Mouse (Mus musculus) testis, adult 2 months (tissue): Measurements from ENCODE around the gene Grik5. TPM values are rescaled to one million over a fixed set of nuclear protein-coding genes. Genes with fewer than 3 reads are reported as not detected.

ENCODE experiments used
- H3K27ac ChIP-seq: fragments of 200-500 bp; 2 replicates; pipeline ENCODE4 v1.5.1; 2012; ENCODE audit warnings: low read depth, low read length; ENCODE audit not compliant: control insufficient read depth, insufficient read depth
- H3K27me3 ChIP-seq: fragments of 200-500 bp; 2 replicates; pipeline ENCODE4 v1.6.1; 2012; ENCODE audit warnings: mild to moderate bottlenecking, low read length, moderate library complexity; ENCODE audit not compliant: control insufficient read depth, insufficient read depth
- H3K36me3 ChIP-seq: fragments of 200-500 bp; 2 replicates; pipeline ENCODE4 v1.6.1; 2012; ENCODE audit warnings: mild to moderate bottlenecking, low read length; ENCODE audit not compliant: control insufficient read depth, insufficient read depth
- H3K4me1 ChIP-seq: fragments of 200-500 bp; 2 replicates; pipeline ENCODE4 v1.6.1; 2012; ENCODE audit warnings: low read length; ENCODE audit not compliant: control insufficient read depth, insufficient read depth
- H3K4me3 ChIP-seq: fragments of 200-500 bp; 2 replicates; pipeline ENCODE4 v1.5.1; 2012; ENCODE audit warnings: low read depth, mild to moderate bottlenecking, low read length, moderate library complexity, mixed read lengths; ENCODE audit not compliant: control insufficient read depth
- CTCF ChIP-seq: fragments of 200-500 bp; IDR thresholded peaks from 2 replicates; pipeline ENCODE4 v1.5.1; 2012; ENCODE audit warnings: low read depth, mild to moderate bottlenecking, inconsistent platforms, low read length, moderate library complexity; ENCODE audit not compliant: control insufficient read depth, insufficient read depth, insufficient replicate concordance
- POLR2A ChIP-seq: fragments of 200-500 bp; IDR thresholded peaks from 2 replicates; pipeline ENCODE4 v1.6.1; 2012; ENCODE audit warnings: low read depth, mild to moderate bottlenecking, inconsistent platforms, low read length, moderate library complexity; ENCODE audit not compliant: control insufficient read depth
- polyA plus RNA-seq: library from polyadenylated mRNA; depleted of rRNA; stranded (reverse); fragments of >200 nt; gene quantifications from 2 replicates; pipeline ENCODE4 v1.2.3, GENCODE M21; 2012

The Grik5 gene
- polyA plus RNA-seq, 1 experiment, result 83.7 TPM

- no peak for TF ChIP-seq POLR2A
- TF ChIP-seq CTCF, result no peak
- no peak overlapping the region for H3K27ac ChIP-seq
- H3K36me3 ChIP-seq, result no peaks in the 10 kb centered on the region
- H3K27me3 ChIP-seq, result no peaks in the 10 kb centered on the region; the same call in 1 of the 2 replicates
- no peak overlapping the region for H3K4me3 ChIP-seq
- peaks cover 29% of the 10 kb centered on the region for H3K4me1 ChIP-seq
Observed at GRCm38 (mm10) chr7:25007609-25008374, 64.4 kb downstream of the Grik5 start.

GRCm38 (mm10) chr7:25006586-25007364 lies 65.4 kb downstream of the Grik5 start:
- Histone ChIP-seq H3K36me3 (no peaks in the 10 kb centered on the region), H3K27ac (no peak overlapping the region), H3K4me1 (peaks cover 29% of the 10 kb centered on the region), H3K27me3 (no peaks in the 10 kb centered on the region; the same call in 1 of the 2 replicates), H3K4me3 (no peak overlapping the region)
- no peak for TF ChIP-seq POLR2A
- no peak for TF ChIP-seq CTCF

GRCm38 (mm10) chr7:25006171-25006570 lies 66.0 kb downstream of the Grik5 start:
- Histone ChIP-seq H3K27me3 (no peaks in the 10 kb centered on the region; the same call in 1 of the 2 replicates), H3K27ac (no peak overlapping the region), H3K4me1 (peaks cover 29% of the 10 kb centered on the region), H3K36me3 (no peaks in the 10 kb centered on the region), H3K4me3 (no peak overlapping the region)
- TF ChIP-seq POLR2A, result no peak
- TF ChIP-seq CTCF, result no peak

GRCm38 (mm10) chr7:25005421-25006065 lies 66.6 kb downstream of the Grik5 start, which contains the start of gene Atp1a3:
Gene Atp1a3 (minus strand): TSS chr7:25005958.
- Histone ChIP-seq H3K4me1 (peaks cover 29% of the 10 kb centered on the region), H3K4me3 (peak within 1 kb of the TSS; percentile 17; the same call in 1 of the 2 replicates), H3K36me3 (no peaks in the 10 kb centered on the region), H3K27ac (no peak within 1 kb of the TSS), H3K27me3 (no peaks in the 10 kb centered on the region; the same call in 1 of the 2 replicates)
- TF ChIP-seq CTCF (no peak), POLR2A (no peak)

- Histone ChIP-seq H3K4me1 (peaks cover 21% of the 10 kb centered on the region), H3K27me3 (no peaks in the 10 kb centered on the region; the same call in 1 of the 2 replicates), H3K4me3 (no peak overlapping the region), H3K36me3 (no peaks in the 10 kb centered on the region), H3K27ac (no peak overlapping the region)
- TF ChIP-seq POLR2A (no peak), CTCF (no peak)
Observed at GRCm38 (mm10) chr7:25004806-25005205, 67.3 kb downstream of the Grik5 start.

- TF ChIP-seq CTCF, result no peak
- no peak for TF ChIP-seq POLR2A
- Histone ChIP-seq H3K36me3 (no peaks in the 10 kb centered on the region), H3K27me3 (no peaks in the 10 kb centered on the region; the same call in 1 of the 2 replicates), H3K4me3 (no peak overlapping the region), H3K4me1 (peaks cover 14% of the 10 kb centered on the region), H3K27ac (no peak overlapping the region)
Observed at GRCm38 (mm10) chr7:25003820-25004388, 68.2 kb downstream of the Grik5 start.
